Mouse (Mus musculus) olfactory bulb, adult 2 months (tissue): ENCODE measurements around the gene Gm6169.
"Not testable (repeated sequence)": the region's sequence is repeated elsewhere in the genome, so short reads cannot be mapped to it uniquely, and the experiment has no call there.

Source experiments
- CTCF ChIP-seq: fragments of 200-500 bp; IDR thresholded peaks from 2 replicates; pipeline ENCODE4 v1.5.1; 2012; ENCODE audit warnings: low read depth, mild to moderate bottlenecking, low read length, moderate library complexity; ENCODE audit not compliant: insufficient read depth
- POLR2A ChIP-seq: fragments of 200-500 bp; IDR thresholded peaks from 2 replicates; pipeline ENCODE4 v1.6.1; 2012; ENCODE audit warnings: mild to moderate bottlenecking, low read depth, low read length, moderate library complexity; ENCODE audit not compliant: insufficient read depth

- TF ChIP-seq POLR2A, CTCF: not testable (repeated sequence)
These were observed 30.6 kb upstream of the Gm6169 start for GRCm38 (mm10) chr13:97129654-97130053.
